Mouse (Mus musculus) liver, adult 2 months (tissue): ENCODE measurements at regions not wholly inside any gene's neighbourhood (a gene's known extent, or its start where the extent isn't known, plus 50 kb on each side); places are given as distances from the start of the nearest gene placed in this dataset.

Experiments used
- DNase-seq: peaks from one replicate; pipeline ENCODE4 v3.0.0-alpha.2; 2011; ENCODE audit warnings: low read depth, low spot score; ENCODE audit errors: extremely low read depth
- H3K27ac ChIP-seq: fragments of 200-500 bp; replicated peaks from 2 replicates; pipeline ENCODE4 v1.5.1; 2012; ENCODE audit warnings: low read depth, mild to moderate bottlenecking, control low read depth, inconsistent platforms, low read length; ENCODE audit not compliant: insufficient read depth
- H3K27me3 ChIP-seq: fragments of 200-500 bp; 2 replicates; pipeline ENCODE4 v1.6.1; 2012; ENCODE audit warnings: mild to moderate bottlenecking, moderate library complexity, low read length, inconsistent platforms; ENCODE audit not compliant: control insufficient read depth, insufficient read depth
- H3K36me3 ChIP-seq: fragments of 200-500 bp; 2 replicates; pipeline ENCODE4 v1.6.1; 2012; ENCODE audit warnings: low read length, inconsistent platforms; ENCODE audit not compliant: control insufficient read depth, insufficient read depth
- H3K4me1 ChIP-seq: fragments of 200-500 bp; 2 replicates; pipeline ENCODE4 v1.6.1; 2011; ENCODE audit warnings: low read length; ENCODE audit not compliant: control insufficient read depth, insufficient read depth
- H3K4me3 ChIP-seq: fragments of 200-500 bp; 2 replicates; pipeline ENCODE4 v1.5.1; 2011; ENCODE audit warnings: low read depth, mild to moderate bottlenecking, control low read depth, low read length, moderate library complexity; ENCODE audit not compliant: insufficient read depth
- H3K79me2 ChIP-seq: fragments of 200-500 bp; 2 replicates; pipeline ENCODE4 v1.6.1; 2012; ENCODE audit warnings: inconsistent platforms, mild to moderate bottlenecking, low read length, moderate library complexity; ENCODE audit not compliant: control insufficient read depth, insufficient read depth
- H3K9ac ChIP-seq: fragments of 200-500 bp; 2 replicates; pipeline ENCODE4 v1.6.1; 2012; ENCODE audit warnings: low read depth, mild to moderate bottlenecking, control low read depth, inconsistent platforms, low read length
- CTCF ChIP-seq: fragments of 200-500 bp; IDR thresholded peaks from 2 replicates; pipeline ENCODE4 v1.5.1; 2011; ENCODE audit warnings: low read depth, low read length, control low read depth
- POLR2A ChIP-seq: fragments of 200-500 bp; IDR thresholded peaks from 2 replicates; pipeline ENCODE4 v1.6.1; 2011; ENCODE audit warnings: low read length, control low read depth; ENCODE audit not compliant: insufficient read depth; ENCODE audit errors: extremely low read depth
- WGBS: fragments of 180-500 bp; shearing (Covaris S2); methylation state at CpG from one replicate; pipeline ENCODE4 v1.1.7; 2018; 5-methylcytosine and 5-hydroxymethylcytosine counted together

DNA sequence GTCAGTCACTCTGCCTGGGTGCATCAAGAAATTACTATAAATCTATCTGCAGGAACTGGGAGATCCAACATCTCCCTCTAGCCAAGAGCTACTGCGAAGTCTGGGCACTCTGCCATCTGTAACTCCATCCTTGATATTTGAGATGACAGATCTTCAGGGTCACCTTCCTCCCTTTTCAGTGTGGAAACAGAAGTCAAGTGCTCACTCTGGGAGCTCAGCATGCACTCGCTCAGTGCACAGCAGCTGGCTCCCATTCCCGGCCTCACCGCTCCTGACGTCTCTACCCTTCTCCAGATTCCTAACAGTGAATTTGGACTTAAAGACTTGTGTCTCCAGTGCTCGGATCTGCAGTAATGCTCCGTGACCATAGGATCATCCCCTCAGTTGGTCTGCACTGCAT, 400.3 kb downstream of the Fut8 start:
- no peak for DNase-seq
- TF ChIP-seq POLR2A = no peak
- no peak for TF ChIP-seq CTCF
- Histone ChIP-seq H3K27me3 (no peaks in the 10 kb centered on the region), H3K4me1 (no peaks in the 10 kb centered on the region), H3K27ac (no peak overlapping the region), H3K9ac (no peak overlapping the region), H3K4me3 (no peak overlapping the region), H3K79me2 (no peaks in the 10 kb centered on the region), H3K36me3 (no peaks in the 10 kb centered on the region)
- WGBS = 85% methylated on average over 7 of the region's 7 CpGs

DNA sequence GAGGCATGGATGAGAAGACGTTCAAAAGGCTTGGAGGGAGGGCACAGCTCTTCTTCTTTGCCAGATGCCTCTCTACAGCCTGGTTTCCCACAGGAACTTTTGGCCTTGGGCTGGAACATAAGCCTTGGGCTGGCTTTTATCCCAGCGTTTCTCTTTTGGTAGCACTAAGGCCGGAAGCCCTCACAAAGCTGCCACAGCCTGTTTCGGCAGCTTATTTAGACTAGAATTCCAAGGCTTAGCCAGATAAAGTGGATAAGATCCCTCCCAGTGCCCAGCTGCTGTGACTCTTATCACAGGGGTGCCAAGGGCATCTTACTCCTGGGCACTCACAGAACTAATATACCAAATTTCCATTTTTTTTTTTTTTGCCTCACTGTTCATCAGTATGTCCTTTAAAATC, 404.4 kb downstream of the Fut8 start:
- H3K9ac ChIP-seq = no peak overlapping the region
- TF ChIP-seq POLR2A (no peak), CTCF (no peak)
- H3K27ac ChIP-seq = no peak overlapping the region
- H3K27me3 ChIP-seq = no peaks in the 10 kb centered on the region
- no peaks in the 10 kb centered on the region for H3K4me1 ChIP-seq
- no peaks in the 10 kb centered on the region for H3K36me3 ChIP-seq
- DNase-seq = no peak
- H3K4me3 ChIP-seq = no peak overlapping the region
- WGBS = 64% methylated on average over 4 of the region's 4 CpGs
- no peaks in the 10 kb centered on the region for H3K79me2 ChIP-seq

DNA sequence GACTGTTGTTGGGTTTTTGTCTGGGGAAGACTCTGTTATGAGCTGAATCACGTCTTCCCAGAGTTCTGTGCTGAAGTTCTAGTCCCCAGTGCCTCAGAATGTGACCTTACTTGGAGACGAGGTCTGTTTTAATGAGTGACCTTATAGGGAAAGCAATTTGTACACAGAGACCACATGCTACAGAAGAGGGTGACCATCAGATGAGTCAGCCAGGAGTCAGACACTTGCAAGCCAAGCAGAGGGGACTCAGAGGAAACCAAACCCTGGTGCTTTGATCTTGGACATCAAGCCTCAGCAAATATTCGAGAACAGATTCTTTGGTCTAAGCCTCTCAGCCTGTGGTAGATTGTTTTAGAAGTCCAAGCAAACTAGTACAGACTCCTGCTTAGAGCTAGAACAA, 409.9 kb downstream of the Fut8 start:
- Histone ChIP-seq H3K27me3 (no peaks in the 10 kb centered on the region), H3K9ac (no peak overlapping the region), H3K79me2 (no peaks in the 10 kb centered on the region), H3K36me3 (no peaks in the 10 kb centered on the region), H3K27ac (no peak overlapping the region), H3K4me1 (no peaks in the 10 kb centered on the region), H3K4me3 (no peak overlapping the region)
- WGBS = 56% methylated on average over 3 of the region's 3 CpGs
- DNase-seq = no peak
- no peak for TF ChIP-seq CTCF
- TF ChIP-seq POLR2A = no peak

DNA sequence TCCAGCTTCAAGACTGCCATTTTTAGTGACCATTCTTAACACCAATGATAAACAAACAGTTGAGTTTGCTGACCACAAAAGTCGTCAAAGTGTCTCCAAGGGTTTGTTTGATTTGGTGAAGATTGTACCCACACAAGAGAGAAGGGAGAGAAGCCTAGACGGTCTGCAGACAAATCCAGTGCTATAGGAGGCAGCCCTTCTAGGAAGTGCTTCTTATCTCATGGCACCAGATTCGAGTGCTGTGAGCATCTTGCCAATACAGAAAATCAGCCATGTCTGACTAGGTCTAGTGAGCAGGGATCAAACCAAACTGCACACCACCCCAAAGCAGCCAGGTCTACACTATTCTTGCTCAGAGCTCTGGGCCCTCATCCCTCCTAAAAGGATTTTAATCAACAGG, 416.4 kb downstream of the Fut8 start:
- no peak for DNase-seq
- H3K27ac ChIP-seq = no peak overlapping the region
- TF ChIP-seq POLR2A = no peak
- no peak for TF ChIP-seq CTCF
- 25% methylated on average over 3 of the region's 3 CpGs for WGBS
- H3K27me3 ChIP-seq = no peaks in the 10 kb centered on the region
- H3K4me1 ChIP-seq = no peaks in the 10 kb centered on the region
- no peaks in the 10 kb centered on the region for H3K36me3 ChIP-seq
- no peak overlapping the region for H3K4me3 ChIP-seq
- H3K79me2 ChIP-seq = no peaks in the 10 kb centered on the region
- no peak overlapping the region for H3K9ac ChIP-seq

DNA sequence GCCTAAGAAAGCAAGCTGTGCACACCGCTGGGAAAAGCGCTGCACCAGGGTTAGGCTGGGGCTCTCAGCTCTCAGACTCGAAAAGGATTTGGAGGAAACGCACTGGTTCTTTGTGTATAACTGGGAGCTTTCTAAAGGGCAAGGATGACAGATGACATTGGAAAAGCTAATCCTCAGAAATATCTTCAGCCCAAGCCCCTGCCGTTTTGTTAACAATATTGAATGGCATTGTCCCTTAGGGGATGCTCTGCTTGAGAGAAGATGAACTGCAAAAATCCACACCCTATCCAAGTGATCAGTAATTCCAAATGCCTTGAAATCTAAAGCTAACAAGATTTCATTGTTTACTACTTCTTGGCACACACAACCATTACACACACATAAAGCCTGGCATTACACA, 419.1 kb downstream of the Fut8 start:
- 91% methylated on average over 5 of the region's 5 CpGs for WGBS
- DNase-seq = no peak
- TF ChIP-seq CTCF (no peak), POLR2A (no peak)

DNA sequence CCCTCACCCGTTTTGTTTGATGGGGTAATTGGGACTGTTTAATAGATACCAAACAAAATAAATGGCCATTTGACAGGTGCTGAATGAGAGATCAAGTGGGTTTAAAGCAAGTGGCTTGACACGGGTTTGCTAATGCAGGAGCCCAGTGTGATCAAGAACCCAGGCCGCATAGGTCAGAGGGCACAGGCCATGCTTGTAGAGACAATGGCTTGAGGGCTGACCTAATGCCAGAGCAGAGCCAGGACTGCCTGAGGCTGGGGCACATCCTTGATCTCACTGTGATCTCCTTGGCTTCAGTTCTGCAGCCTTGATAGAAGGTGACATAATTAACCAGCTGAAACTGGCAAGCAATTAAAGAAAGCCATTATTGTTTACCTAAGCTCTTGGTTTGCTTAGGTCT, 420.0 kb downstream of the Fut8 start:
- H3K36me3 ChIP-seq = no peaks in the 10 kb centered on the region
- H3K4me3 ChIP-seq = no peak overlapping the region
- DNase-seq = no peak
- H3K27me3 ChIP-seq = no peaks in the 10 kb centered on the region
- H3K79me2 ChIP-seq = no peaks in the 10 kb centered on the region
- H3K9ac ChIP-seq = no peak overlapping the region
- no peaks in the 10 kb centered on the region for H3K4me1 ChIP-seq
- no peak overlapping the region for H3K27ac ChIP-seq
- 66% methylated on average over 3 of the region's 3 CpGs for WGBS
- TF ChIP-seq POLR2A = no peak
- TF ChIP-seq CTCF = no peak

More for the DNA sequence above, 419.1 kb downstream of the Fut8 start:
- Histone ChIP-seq H3K9ac (no peak overlapping the region), H3K27me3 (no peaks in the 10 kb centered on the region), H3K4me3 (no peak overlapping the region), H3K4me1 (no peaks in the 10 kb centered on the region), H3K36me3 (no peaks in the 10 kb centered on the region), H3K79me2 (no peaks in the 10 kb centered on the region), H3K27ac (no peak overlapping the region)

DNA sequence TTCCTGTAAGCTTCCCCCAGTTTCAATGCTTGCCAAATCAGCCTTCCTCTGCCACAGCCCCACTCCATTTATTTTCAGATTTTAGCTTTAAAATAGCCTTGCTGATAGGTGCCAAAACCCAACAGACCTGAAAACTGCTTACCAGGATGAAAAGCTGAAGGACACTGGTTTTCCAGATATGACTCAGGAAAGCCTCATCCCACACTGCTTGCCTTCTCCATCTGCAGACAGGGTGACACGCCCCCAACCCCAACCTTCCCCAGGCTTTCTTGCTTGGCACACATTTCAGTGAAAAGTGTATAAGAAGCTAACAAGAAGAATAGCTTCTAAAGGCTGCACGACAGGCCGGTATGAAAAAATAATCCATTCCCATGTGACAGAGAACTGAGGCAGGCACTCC, 425.3 kb downstream of the Fut8 start:
- H3K36me3 ChIP-seq = no peaks in the 10 kb centered on the region
- DNase-seq = no peak
- H3K27ac ChIP-seq = no peak overlapping the region
- H3K4me3 ChIP-seq = no peak overlapping the region
- no peaks in the 10 kb centered on the region for H3K4me1 ChIP-seq
- H3K9ac ChIP-seq = no peak overlapping the region
- H3K27me3 ChIP-seq = no peaks in the 10 kb centered on the region
- no peaks in the 10 kb centered on the region for H3K79me2 ChIP-seq
- WGBS = 80% methylated on average over 3 of the region's 3 CpGs
- no peak for TF ChIP-seq CTCF
- no peak for TF ChIP-seq POLR2A
